Mouse (Mus musculus) cerebellum, adult 2 months (tissue): ENCODE results near the gene Ttf2. TPM values are rescaled to one million over a fixed set of nuclear protein-coding genes. Genes with fewer than 3 reads are reported as not detected.

Source experiments
- DNase-seq, 2 experiments: peaks; one replicate each; pipeline ENCODE4 v3.0.0; 2021
- H3K27ac ChIP-seq: fragments of 200-500 bp; 2 replicates; pipeline ENCODE4 v1.5.1; 2012; ENCODE audit warnings: low read length, control low read depth, inconsistent platforms; ENCODE audit not compliant: insufficient read depth
- H3K27me3 ChIP-seq: fragments of 200-500 bp; 2 replicates; pipeline ENCODE4 v1.6.1; 2012; ENCODE audit warnings: inconsistent platforms, mild to moderate bottlenecking, low read length, moderate library complexity; ENCODE audit not compliant: control insufficient read depth, insufficient read depth
- H3K4me1 ChIP-seq: fragments of 200-500 bp; 2 replicates; pipeline ENCODE4 v1.6.1; 2011; ENCODE audit warnings: low read length; ENCODE audit not compliant: control insufficient read depth, insufficient read depth
- H3K4me3 ChIP-seq: fragments of 200-500 bp; replicated peaks from 2 replicates; pipeline ENCODE3; 2011; ENCODE audit warnings: mild to moderate bottlenecking, low read depth, low read length, control low read depth; ENCODE audit not compliant: insufficient read depth
- CTCF ChIP-seq: fragments of 200-500 bp; IDR thresholded peaks from 2 replicates; pipeline ENCODE4 v1.5.1; 2011; ENCODE audit warnings: low read depth, mild to moderate bottlenecking, control low read depth, low read length, moderate library complexity, borderline replicate concordance; ENCODE audit not compliant: insufficient read depth
- POLR2A ChIP-seq: fragments of 200-500 bp; IDR thresholded peaks from 2 replicates; pipeline ENCODE4 v1.6.1; 2011; ENCODE audit warnings: low read length, control low read depth, borderline replicate concordance; ENCODE audit not compliant: insufficient read depth
- whole genome bisulfite sequencing: fragments of 180-500 bp; shearing (Covaris S2); methylation state at CpG from one replicate; pipeline ENCODE4 v1.1.7; 2018; 5-methylcytosine and 5-hydroxymethylcytosine counted together
- polyA plus RNA-seq: library from polyadenylated mRNA; depleted of rRNA; stranded (reverse); fragments of >200 nt; gene quantifications from 2 replicates; pipeline ENCODE4 v1.2.3, GENCODE M21; 2012; rRNA removed

Ttf2 gene
- polyA plus RNA-seq, 1 experiment = 2.2 TPM

DNA sequence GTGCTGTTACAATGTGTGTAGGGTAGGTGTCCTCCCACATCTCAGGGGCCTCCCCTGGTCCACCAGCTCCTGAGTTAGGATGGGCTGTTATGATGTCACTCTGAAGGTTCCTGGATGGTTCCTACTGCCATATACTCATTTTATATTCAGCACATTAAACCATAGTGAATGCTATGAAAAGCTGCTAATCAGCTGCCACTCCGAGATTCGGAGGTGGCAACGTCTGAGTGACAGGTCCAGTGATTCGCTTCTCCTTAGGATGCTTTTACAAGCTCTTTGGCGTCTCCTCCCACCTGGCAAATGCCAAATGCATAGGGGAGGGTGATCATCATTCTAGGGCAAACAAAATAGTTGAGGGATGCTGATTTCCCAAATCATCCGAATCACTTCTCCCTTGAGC lies 74.0 kb downstream of the Ttf2 start:
- no peak overlapping the region for H3K27ac ChIP-seq
- no peak overlapping the region for H3K4me3 ChIP-seq
- WGBS = 51% methylated on average over 6 of the region's 6 CpGs
- no peak for DNase-seq
- no peaks in the 10 kb centered on the region for H3K27me3 ChIP-seq
- peaks cover 4% of the 10 kb centered on the region; the same call in 1 of the 2 replicates for H3K4me1 ChIP-seq
- TF ChIP-seq POLR2A = no peak
- no peak for TF ChIP-seq CTCF

- no peaks in the 10 kb centered on the region for H3K27me3 ChIP-seq
- DNase-seq = peak; percentile 12 to 45
- no peak overlapping the region for H3K27ac ChIP-seq
- TF ChIP-seq POLR2A = no peak
- no peak overlapping the region for H3K4me3 ChIP-seq
- WGBS = 80% methylated on average over 11 of the region's 11 CpGs
- peaks cover 4% of the 10 kb centered on the region; the same call in 1 of the 2 replicates for H3K4me1 ChIP-seq
These were observed 76.8 kb downstream of the Ttf2 start for GRCm38 (mm10) chr3:100892383-100893335.

- 80% methylated on average over 3 of the region's 3 CpGs for WGBS
- no peak for TF ChIP-seq CTCF
- no peak for TF ChIP-seq POLR2A
- DNase-seq = no peak
- peaks cover 4% of the 10 kb centered on the region; the same call in 1 of the 2 replicates for H3K4me1 ChIP-seq
- H3K27me3 ChIP-seq = no peaks in the 10 kb centered on the region
- no peak overlapping the region for H3K27ac ChIP-seq
- no peak overlapping the region for H3K4me3 ChIP-seq
These were observed 79.1 kb downstream of the Ttf2 start for GRCm38 (mm10) chr3:100890406-100890805.

- peaks cover 4% of the 10 kb centered on the region; the same call in 1 of the 2 replicates for H3K4me1 ChIP-seq
- DNase-seq = no peak
- no peak overlapping the region for H3K4me3 ChIP-seq
- WGBS = 87% methylated on average over 1 of the region's 1 CpGs
- H3K27ac ChIP-seq = no peak overlapping the region
- TF ChIP-seq POLR2A = no peak
- TF ChIP-seq CTCF = no peak
- no peaks in the 10 kb centered on the region for H3K27me3 ChIP-seq
These were observed 80.2 kb downstream of the Ttf2 start for GRCm38 (mm10) chr3:100889234-100889633.

Other genes starting within 250 kb of the Ttf2 start
- gene Vtcn1, start 144.2 kb downstream of the Ttf2 start, polyA plus RNA-seq = 0.03 TPM in 1 of 2 replicates, not detected in the other
- gene Trim45, start 47.5 kb downstream of the Ttf2 start, polyA plus RNA-seq = 7.0 and 7.6 TPM in 2 replicates
- 0.10 and 0.13 TPM in 2 replicates for gene Cd101, start 59.9 kb upstream of the Ttf2 start, polyA plus RNA-seq
- 4.5 and 4.6 TPM in 2 replicates for gene Ptgfrn, start 140.6 kb upstream of the Ttf2 start, polyA plus RNA-seq